Mouse (Mus musculus) limb, embryonic 12.5 days (tissue): Measurements from ENCODE around the gene Specc1l. TPM values are rescaled to one million over a fixed set of nuclear protein-coding genes. Genes with fewer than 3 reads are reported as not detected.

Source experiments
- ATAC-seq: fragments of 200-750 bp; cut with Nextera tagmentation; 2 replicates; pipeline ENCODE4 v1.8.0; 2017; ENCODE audit warnings: low read depth, moderate TSS enrichment; ENCODE audit not compliant: insufficient number of reproducible peaks, insufficient read depth, low FRiP score, low TSS enrichment
- H3K27ac ChIP-seq: fragments of 300-500 bp; sonication (generic); 2 replicates; pipeline ENCODE4 v1.5.1; 2016; ENCODE audit warnings: mild to moderate bottlenecking, moderate library complexity
- H3K27me3 ChIP-seq: fragments of 300-500 bp; sonication (generic); 2 replicates; pipeline ENCODE4 v1.6.1; 2016; ENCODE audit warnings: mild to moderate bottlenecking, moderate library complexity
- H3K36me3 ChIP-seq: fragments of 300-500 bp; sonication (generic); 2 replicates; pipeline ENCODE4 v1.6.1; 2016; ENCODE audit warnings: mild to moderate bottlenecking, moderate library complexity
- H3K4me1 ChIP-seq: fragments of 300-500 bp; sonication (generic); replicated peaks from 2 replicates; pipeline ENCODE4 v1.6.1; 2016
- H3K4me2 ChIP-seq: fragments of 300-500 bp; sonication (generic); 2 replicates; pipeline ENCODE4 v1.6.1; 2016; ENCODE audit warnings: mild to moderate bottlenecking, moderate library complexity
- H3K4me3 ChIP-seq: fragments of 300-500 bp; sonication (generic); replicated peaks from 2 replicates; pipeline ENCODE4 v1.5.1; 2016; ENCODE audit warnings: mild to moderate bottlenecking
- H3K9ac ChIP-seq: fragments of 300-500 bp; sonication (generic); replicated peaks from 2 replicates; pipeline ENCODE4 v1.6.1; 2016; ENCODE audit warnings: mild to moderate bottlenecking, moderate library complexity
- H3K9me3 ChIP-seq: fragments of 300-500 bp; sonication (generic); 2 replicates; pipeline ENCODE4 v1.6.1; 2016; ENCODE audit warnings: mild to moderate bottlenecking, moderate library complexity
- WGBS: fragments of 180-500 bp; shearing (Covaris S2); methylation state at CpG from one replicate; pipeline ENCODE4 v1.1.7; 2016; 5-methylcytosine and 5-hydroxymethylcytosine counted together
- polyA plus RNA-seq: library from polyadenylated mRNA; unstranded; fragments of >200 nt; fragmentation: Nextera tagmentation; extraction: Ambion mirVana; gene quantifications from 2 replicates; pipeline ENCODE4 v1.2.1, GENCODE M21; 2016

Specc1l gene
- polyA plus RNA-seq, 1 experiment from 2014 or later, result 49.8 TPM

DNA sequence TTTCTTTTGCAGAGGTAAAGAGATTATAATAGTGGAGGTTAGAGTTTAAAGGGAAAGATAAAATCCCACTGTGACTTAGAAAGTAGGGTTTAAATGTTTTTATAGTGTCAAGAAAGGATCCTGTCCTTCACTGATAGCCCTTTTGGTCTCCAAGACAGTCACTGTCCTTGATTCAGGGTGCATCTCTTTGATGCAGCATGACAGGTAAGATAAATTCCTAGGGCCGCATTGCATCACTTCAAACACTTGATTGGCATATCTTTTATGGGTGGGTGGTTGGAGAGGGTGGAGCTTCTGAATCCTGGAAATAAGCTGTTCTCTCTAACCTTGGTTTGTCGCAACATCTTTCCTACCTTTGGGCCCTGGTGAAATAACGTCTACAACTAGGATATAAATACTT is 15.5 kb downstream of the Specc1l start:
- WGBS, result 87% methylated on average over 3 of the region's 3 CpGs
- Histone ChIP-seq H3K27me3 (no peaks in the 10 kb centered on the region), H3K36me3 (peaks cover 20% of the 10 kb centered on the region), H3K9me3 (no peaks in the 10 kb centered on the region), H3K27ac (no peak overlapping the region), H3K9ac (no peak overlapping the region), H3K4me3 (no peak overlapping the region), H3K4me2 (no peak overlapping the region), H3K4me1 (peaks cover 3% of the 10 kb centered on the region; the same call in 1 of the 2 replicates)
- ATAC-seq, result no peak

- Histone ChIP-seq H3K4me1 (no peaks in the 10 kb centered on the region), H3K4me3 (no peak overlapping the region), H3K36me3 (peaks cover 34% of the 10 kb centered on the region), H3K9ac (no peak overlapping the region), H3K9me3 (no peaks in the 10 kb centered on the region), H3K27me3 (no peaks in the 10 kb centered on the region), H3K4me2 (no peak overlapping the region), H3K27ac (no peak overlapping the region)
- 88% methylated on average over 4 of the region's 4 CpGs for WGBS
- no peak for ATAC-seq
These were observed 18.7 kb downstream of the Specc1l start for GRCm38 (mm10) chr10:75230572-75230971.

GRCm38 (mm10) chr10:75231876-75232275 is 20.0 kb downstream of the Specc1l start:
- no peak overlapping the region for H3K27ac ChIP-seq
- H3K4me2 ChIP-seq, result no peak overlapping the region
- no peak overlapping the region for H3K4me3 ChIP-seq
- no peak for ATAC-seq
- no peaks in the 10 kb centered on the region for H3K4me1 ChIP-seq
- H3K27me3 ChIP-seq, result no peaks in the 10 kb centered on the region
- 83% methylated on average over 1 of the region's 1 CpGs for WGBS
- H3K9me3 ChIP-seq, result no peaks in the 10 kb centered on the region
- H3K36me3 ChIP-seq, result peaks cover 41% of the 10 kb centered on the region
- no peak overlapping the region for H3K9ac ChIP-seq

GRCm38 (mm10) chr10:75232612-75233155 is 20.8 kb downstream of the Specc1l start:
- Histone ChIP-seq H3K4me1 (no peaks in the 10 kb centered on the region), H3K36me3 (peaks cover 48% of the 10 kb centered on the region), H3K27ac (no peak overlapping the region), H3K9ac (no peak overlapping the region), H3K4me2 (no peak overlapping the region), H3K9me3 (no peaks in the 10 kb centered on the region), H3K27me3 (no peaks in the 10 kb centered on the region), H3K4me3 (no peak overlapping the region)
- 97% methylated on average over 4 of the region's 4 CpGs for WGBS
- ATAC-seq, result no peak

GRCm38 (mm10) chr10:75233489-75233888 is 21.6 kb downstream of the Specc1l start:
- H3K4me1 ChIP-seq, result no peaks in the 10 kb centered on the region
- no peaks in the 10 kb centered on the region for H3K9me3 ChIP-seq
- no peak overlapping the region for H3K4me2 ChIP-seq
- no peak overlapping the region for H3K9ac ChIP-seq
- H3K4me3 ChIP-seq, result no peak overlapping the region
- no peaks in the 10 kb centered on the region for H3K27me3 ChIP-seq
- H3K36me3 ChIP-seq, result peaks cover 53% of the 10 kb centered on the region
- 0 out of 2 replicates have a peak, but pooled peaks have one; percentile 66 for ATAC-seq
- no peak overlapping the region for H3K27ac ChIP-seq
- 92% methylated on average over 2 of the region's 2 CpGs for WGBS

- Histone ChIP-seq H3K9me3 (no peaks in the 10 kb centered on the region), H3K27ac (no peak overlapping the region), H3K4me1 (no peaks in the 10 kb centered on the region), H3K9ac (no peak overlapping the region), H3K4me2 (no peak overlapping the region), H3K27me3 (no peaks in the 10 kb centered on the region), H3K4me3 (no peak overlapping the region), H3K36me3 (peaks cover 60% of the 10 kb centered on the region)
- 93% methylated on average over 2 of the region's 2 CpGs for WGBS
- ATAC-seq, result no peak
These were observed 23.9 kb downstream of the Specc1l start for GRCm38 (mm10) chr10:75235726-75236125.

GRCm38 (mm10) chr10:75236156-75236555 is 24.3 kb downstream of the Specc1l start:
- H3K9ac ChIP-seq, result no peak overlapping the region
- no peaks in the 10 kb centered on the region for H3K4me1 ChIP-seq
- ATAC-seq, result no peak
- H3K4me2 ChIP-seq, result no peak overlapping the region
- H3K27ac ChIP-seq, result no peak overlapping the region
- 94% methylated on average over 3 of the region's 3 CpGs for WGBS
- no peaks in the 10 kb centered on the region for H3K9me3 ChIP-seq
- H3K4me3 ChIP-seq, result no peak overlapping the region
- H3K36me3 ChIP-seq, result peaks cover 60% of the 10 kb centered on the region
- no peaks in the 10 kb centered on the region for H3K27me3 ChIP-seq

DNA sequence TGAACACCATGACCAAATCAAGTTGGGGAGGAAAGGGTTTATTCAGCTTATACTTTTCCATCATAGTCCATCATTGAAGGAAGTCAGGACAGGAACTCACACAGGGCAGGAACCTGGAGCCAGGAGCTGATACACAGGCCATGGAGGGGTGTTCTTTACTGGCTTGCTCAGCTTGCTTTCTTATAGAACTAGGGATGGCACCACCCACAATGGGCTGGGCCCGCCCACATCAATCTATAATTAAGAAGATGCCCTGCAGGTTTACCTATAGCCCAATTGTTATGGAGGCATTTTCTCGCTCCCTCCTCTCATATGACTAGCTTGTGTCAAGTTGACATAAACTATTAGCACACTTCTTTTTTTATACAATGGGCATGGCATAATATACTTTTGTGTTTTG is 25.3 kb downstream of the Specc1l start:
- no peak overlapping the region for H3K9ac ChIP-seq
- no peak for ATAC-seq
- no peak overlapping the region for H3K4me3 ChIP-seq
- peaks cover 60% of the 10 kb centered on the region for H3K36me3 ChIP-seq
- no peaks in the 10 kb centered on the region for H3K9me3 ChIP-seq
- H3K4me1 ChIP-seq, result no peaks in the 10 kb centered on the region
- H3K4me2 ChIP-seq, result no peak overlapping the region
- WGBS, result 90% methylated on average over 2 of the region's 2 CpGs
- H3K27me3 ChIP-seq, result no peaks in the 10 kb centered on the region
- H3K27ac ChIP-seq, result no peak overlapping the region

- no peak for ATAC-seq
- no peaks in the 10 kb centered on the region for H3K4me1 ChIP-seq
- H3K4me2 ChIP-seq, result no peak overlapping the region
- peaks cover 77% of the 10 kb centered on the region for H3K36me3 ChIP-seq
- no peak overlapping the region for H3K27ac ChIP-seq
- H3K4me3 ChIP-seq, result no peak overlapping the region
- H3K9me3 ChIP-seq, result no peaks in the 10 kb centered on the region
- H3K9ac ChIP-seq, result no peak overlapping the region
- 88% methylated on average over 8 of the region's 8 CpGs for WGBS
- no peaks in the 10 kb centered on the region for H3K27me3 ChIP-seq
These were observed 28.8 kb downstream of the Specc1l start for GRCm38 (mm10) chr10:75240583-75241250.

GRCm38 (mm10) chr10:75245806-75246205 is 33.9 kb downstream of the Specc1l start:
- no peak overlapping the region for H3K4me3 ChIP-seq
- ATAC-seq, result no peak
- H3K9ac ChIP-seq, result no peak overlapping the region
- peaks cover 86% of the 10 kb centered on the region for H3K36me3 ChIP-seq
- H3K27ac ChIP-seq, result no peak overlapping the region
- no peaks in the 10 kb centered on the region for H3K4me1 ChIP-seq
- H3K27me3 ChIP-seq, result no peaks in the 10 kb centered on the region
- no peak overlapping the region for H3K4me2 ChIP-seq
- whole genome bisulfite sequencing, result 95% methylated on average over 13 of the region's 13 CpGs
- H3K9me3 ChIP-seq, result no peaks in the 10 kb centered on the region

GRCm38 (mm10) chr10:75246331-75246730 is 34.5 kb downstream of the Specc1l start:
- no peaks in the 10 kb centered on the region for H3K4me1 ChIP-seq
- no peaks in the 10 kb centered on the region for H3K27me3 ChIP-seq
- no peak overlapping the region for H3K27ac ChIP-seq
- H3K9ac ChIP-seq, result no peak overlapping the region
- 93% methylated on average over 10 of the region's 10 CpGs for WGBS
- H3K4me2 ChIP-seq, result no peak overlapping the region
- no peaks in the 10 kb centered on the region for H3K9me3 ChIP-seq
- H3K36me3 ChIP-seq, result peaks cover 81% of the 10 kb centered on the region
- ATAC-seq, result no peak
- no peak overlapping the region for H3K4me3 ChIP-seq

DNA sequence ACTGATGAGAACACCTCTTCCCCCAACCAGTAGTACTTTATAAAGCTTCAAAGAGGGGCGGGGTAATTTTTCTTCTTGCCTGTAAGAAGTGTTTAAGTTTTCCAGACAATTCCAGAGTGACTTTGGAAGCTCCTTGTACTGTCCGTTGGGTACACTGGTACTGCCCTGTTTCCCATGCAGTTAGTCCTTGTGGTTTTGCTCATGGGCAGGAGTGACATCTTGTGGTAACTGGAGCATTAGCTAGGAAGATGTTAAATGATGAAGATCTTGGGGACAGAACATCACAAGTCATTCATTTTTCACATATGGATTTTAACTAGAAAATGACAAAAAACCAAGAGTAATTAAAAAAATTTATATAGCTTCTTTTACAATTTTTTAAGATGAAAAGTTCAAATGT is 39.1 kb downstream of the Specc1l start:
- Histone ChIP-seq H3K4me2 (no peak overlapping the region), H3K9me3 (no peaks in the 10 kb centered on the region), H3K36me3 (peaks cover 53% of the 10 kb centered on the region), H3K27me3 (no peaks in the 10 kb centered on the region), H3K4me1 (peaks cover 5% of the 10 kb centered on the region), H3K27ac (no peak overlapping the region), H3K9ac (no peak overlapping the region), H3K4me3 (no peak overlapping the region)
- ATAC-seq, result no peak
- 89% methylated on average over 2 of the region's 2 CpGs for WGBS
